Mouse (Mus musculus): ENCODE results near the gene Pimreg.

DNA sequence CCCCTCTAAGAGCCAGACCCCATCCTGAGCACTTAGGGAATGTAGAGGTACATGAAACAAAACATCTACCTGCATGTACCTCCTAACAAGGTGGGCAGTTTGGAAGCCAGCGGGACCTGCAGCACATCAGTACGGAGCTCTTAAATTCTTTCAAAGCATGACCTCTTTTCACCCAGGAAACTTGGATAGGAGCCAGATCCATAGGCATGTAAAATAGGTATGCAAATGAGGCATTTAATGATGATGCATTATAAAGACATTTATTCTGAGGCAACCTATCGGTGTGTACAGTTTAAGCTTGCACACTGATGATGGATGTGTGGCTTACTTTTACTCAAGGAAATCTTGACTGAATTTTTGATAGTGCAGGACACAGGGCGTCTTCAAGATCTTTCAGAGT is 27.2 kb upstream of the Pimreg start:
- TF ChIP-seq CTCF (IDR thresholded peaks at IDR 0.05; ENCODE audit: borderline replicate concordance, insufficient read depth, low read length) (no peak), POLR2A (IDR thresholded peaks at IDR 0.05; ENCODE audit: low read depth, low read length) (no peak)

All from embryonic fibroblast, embryonic 13.5 days (primary cell).